Mouse (Mus musculus) frontal cortex, postnatal 10 days (tissue): ENCODE data around the gene Azin2.

Experiments
- DNase-seq, 2 experiments: peaks; one replicate each; pipeline ENCODE4 v3.0.0; 2022; ENCODE audit warnings: low spot score in 2 of 2, mixed read lengths in 1 of 2

Azin2 gene

DNA sequence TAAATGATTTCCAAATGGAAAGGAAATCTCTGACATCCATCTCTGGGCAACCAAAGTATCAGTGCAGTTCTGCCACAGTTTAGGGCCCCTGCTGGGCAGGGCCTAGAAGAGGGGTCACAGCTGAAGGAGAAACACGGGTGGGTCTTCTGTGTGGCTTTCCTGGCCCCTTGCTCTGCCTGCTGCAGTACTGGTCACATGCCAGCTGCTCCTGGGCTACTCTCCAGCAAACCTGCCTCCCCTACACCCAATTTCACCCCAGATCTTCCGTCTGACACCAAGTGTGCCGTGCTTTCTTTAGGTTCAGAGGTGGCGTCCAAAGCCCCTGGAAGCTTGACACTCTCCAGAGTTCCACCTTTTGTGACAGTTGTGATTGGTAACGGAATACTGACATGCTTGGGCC lies 26.6 kb downstream of the Azin2 start:
- no peak for DNase-seq

DNA sequence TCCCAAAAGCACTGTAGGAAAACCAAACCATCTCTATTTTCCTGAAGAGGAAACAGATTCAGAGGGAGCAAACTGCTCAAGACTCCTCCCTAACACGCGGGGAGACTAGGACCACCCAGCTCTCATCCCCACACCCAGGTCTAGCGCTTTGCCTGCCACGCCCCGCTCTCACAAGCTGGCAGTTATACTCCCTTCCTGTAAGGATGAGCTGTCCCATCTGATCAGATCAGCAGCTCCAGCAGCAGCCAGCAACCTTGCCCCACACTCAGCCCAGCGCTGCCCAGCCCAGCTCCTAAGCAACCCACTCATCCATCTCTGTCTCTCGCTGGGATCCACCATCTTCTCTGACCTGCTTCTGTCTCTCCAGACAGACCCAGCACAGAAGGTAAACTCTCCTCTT lies 29.5 kb downstream of the Azin2 start:
- no peak for DNase-seq

DNA sequence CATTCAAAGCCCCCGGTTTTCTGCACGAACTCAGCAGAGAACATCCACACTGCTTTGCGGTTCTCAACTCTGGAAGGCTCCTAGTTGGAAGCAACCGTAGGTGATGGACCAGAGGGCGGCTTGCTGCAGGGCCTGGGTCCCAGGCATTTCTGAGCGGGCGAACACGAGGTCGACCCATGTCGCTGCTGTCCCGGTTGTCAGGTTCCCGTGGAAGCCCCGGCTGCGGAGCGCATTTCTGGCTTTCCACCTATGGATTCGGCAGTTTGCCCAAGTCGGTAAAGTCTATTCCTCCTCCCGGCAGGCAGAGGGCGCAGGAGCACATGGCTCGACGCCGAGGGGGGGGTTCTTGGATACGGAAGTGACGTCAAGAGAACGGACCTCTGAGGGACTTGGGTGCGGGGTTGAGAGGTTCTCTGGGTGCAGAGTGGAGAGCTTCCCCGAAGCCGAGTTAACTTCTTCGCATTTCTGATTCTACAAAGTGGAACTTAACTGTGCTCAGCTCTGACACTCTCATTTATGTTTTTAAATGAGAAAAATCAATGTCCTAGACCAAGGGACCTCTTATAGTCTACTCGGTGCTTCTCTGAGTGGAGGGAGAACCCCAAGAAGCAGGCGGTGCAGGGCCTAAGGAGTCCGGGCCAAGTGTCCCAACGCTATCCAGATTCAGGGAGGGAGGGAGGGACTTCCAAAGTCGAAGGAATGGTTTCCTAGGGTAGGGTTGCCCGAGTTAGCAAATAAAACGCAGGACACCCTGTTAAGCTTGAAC lies 37.2 kb downstream of the Azin2 start:
- peak; percentile 73 to 77 for DNase-seq

DNA sequence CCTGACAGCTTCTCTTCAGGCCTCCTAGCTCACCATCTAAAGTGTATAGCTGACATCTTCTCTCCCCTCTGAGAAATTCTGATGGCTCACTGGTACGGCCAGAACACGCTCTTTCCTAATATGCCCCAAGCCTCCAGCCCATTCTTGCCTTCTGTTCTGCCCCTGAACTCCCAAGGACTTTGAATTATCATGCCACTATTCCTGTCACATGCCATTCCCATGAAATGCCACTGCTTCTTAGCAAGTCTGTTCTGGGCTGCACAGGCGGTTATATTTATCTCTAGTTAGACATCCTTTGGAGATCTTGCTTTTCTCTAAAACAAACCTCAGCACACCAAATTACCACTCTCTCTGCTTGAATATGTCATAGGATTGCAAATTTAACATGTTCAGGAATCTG lies 38.6 kb downstream of the Azin2 start:
- DNase-seq, result no peak

DNA sequence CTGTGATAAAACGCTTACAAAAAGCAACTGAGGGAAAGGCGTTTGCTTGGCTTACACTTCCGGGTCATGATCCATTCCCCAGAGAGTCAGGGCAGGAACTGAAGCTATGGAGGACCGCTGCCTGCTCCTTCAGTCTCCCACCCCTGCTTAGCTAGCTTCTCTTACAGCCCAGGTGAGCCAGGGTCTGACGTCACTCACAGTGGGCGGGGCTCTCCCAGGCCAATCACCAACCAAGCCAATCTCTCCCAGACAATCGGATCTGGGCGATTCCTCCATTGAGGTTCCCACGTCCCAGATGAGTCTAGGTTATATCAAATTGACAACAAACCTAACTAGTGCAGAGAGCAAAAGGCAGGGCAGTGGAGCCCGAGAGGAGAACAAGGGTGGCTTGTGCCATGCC lies 43.1 kb downstream of the Azin2 start:
- no peak for DNase-seq

DNA sequence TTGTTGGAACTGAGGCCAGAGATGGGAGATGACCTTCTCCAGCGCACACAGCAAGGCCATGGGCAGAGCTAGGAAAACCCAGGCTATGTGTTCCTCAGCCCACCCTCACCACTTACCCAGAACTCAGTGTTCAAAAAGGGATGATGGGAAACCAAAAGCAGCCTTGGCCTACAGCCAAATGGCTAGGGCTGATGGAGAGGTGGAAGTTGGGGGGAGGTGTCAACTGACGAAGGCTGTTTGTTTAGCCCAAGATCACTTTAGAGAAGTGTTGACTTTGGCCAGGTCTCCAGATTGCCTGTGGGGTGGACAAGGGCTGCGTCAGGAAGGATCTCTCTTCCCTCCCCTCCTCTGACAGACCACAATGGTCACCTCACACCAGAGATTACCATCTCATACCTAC lies 44.1 kb downstream of the Azin2 start:
- DNase-seq, result no peak

DNA sequence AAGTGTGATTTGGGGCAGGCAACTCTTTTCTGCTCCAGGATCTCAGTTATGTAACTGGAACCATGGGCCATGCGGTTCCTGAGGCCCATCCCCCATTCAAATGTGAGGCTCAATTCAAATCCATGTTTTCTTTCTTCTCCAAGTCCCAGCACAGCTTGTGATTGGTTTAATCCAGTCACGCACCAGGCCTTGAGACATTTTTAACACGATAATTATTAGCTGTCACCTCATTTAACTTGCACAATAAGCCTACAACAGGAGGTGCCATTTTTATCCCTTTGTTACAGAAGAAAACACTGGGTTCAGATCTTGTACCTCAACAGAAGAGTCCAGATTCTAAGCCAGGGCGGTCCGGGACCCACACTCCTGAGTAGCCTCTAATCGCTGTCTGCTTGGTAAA lies 44.5 kb downstream of the Azin2 start:
- DNase-seq, result no peak

DNA sequence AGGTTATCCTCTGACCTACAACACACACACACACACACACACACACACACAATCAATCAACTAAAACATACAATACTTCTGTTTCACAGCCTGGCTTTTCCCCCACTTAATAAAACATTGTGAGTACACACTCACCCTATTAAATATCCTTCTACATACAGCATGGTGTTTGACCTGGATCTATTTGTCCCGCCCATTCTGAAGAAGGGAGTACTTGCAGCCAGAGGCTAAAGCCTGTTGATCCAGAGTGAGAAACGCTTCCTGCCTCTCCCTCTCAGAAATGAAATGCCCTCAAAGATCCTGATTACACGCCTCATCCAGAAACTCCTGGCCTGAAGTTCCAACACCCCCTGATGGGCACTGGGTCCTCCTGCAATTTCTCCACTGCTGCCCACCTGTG lies 45.1 kb downstream of the Azin2 start:
- no peak for DNase-seq

DNA sequence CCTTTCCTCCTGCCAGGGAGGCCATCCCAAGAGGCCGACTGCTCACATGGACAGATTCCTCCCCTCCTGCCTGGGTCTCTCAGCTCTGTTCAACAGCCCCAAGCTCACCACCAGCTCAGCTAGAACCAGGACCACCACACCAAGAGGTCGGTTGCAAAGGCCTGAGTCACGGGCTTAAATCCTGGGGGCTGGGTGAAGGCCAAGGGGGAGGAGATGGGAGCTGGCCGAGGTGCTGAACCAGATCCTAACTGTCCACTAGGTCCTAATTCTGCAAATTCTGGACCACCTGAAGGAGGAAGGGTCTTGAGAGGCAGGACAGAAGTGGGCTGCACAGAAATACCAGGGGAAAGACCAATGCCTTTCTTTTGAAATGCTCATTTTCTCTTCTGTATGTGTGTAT lies 48.4 kb downstream of the Azin2 start:
- no peak for DNase-seq

DNA sequence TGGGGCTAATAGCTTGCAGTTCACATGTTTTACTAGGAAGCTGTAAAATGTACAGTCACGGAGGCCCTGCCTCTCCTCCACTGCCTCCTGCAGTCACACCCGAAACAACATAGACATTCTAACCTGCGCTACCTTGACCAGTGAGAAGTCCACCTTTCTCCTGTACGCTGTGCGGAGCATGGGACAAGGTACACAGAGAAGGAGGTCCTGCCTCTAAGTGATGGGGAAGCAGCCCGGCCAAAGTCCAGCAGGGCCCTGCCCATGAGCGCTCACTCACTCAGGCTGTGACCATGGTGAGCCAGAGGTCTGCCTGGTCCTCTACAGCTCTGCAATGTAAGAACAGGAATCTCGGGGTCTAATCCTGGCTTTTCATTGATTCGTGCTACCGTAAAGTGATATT lies 50.2 kb downstream of the Azin2 start:
- no peak for DNase-seq

DNA sequence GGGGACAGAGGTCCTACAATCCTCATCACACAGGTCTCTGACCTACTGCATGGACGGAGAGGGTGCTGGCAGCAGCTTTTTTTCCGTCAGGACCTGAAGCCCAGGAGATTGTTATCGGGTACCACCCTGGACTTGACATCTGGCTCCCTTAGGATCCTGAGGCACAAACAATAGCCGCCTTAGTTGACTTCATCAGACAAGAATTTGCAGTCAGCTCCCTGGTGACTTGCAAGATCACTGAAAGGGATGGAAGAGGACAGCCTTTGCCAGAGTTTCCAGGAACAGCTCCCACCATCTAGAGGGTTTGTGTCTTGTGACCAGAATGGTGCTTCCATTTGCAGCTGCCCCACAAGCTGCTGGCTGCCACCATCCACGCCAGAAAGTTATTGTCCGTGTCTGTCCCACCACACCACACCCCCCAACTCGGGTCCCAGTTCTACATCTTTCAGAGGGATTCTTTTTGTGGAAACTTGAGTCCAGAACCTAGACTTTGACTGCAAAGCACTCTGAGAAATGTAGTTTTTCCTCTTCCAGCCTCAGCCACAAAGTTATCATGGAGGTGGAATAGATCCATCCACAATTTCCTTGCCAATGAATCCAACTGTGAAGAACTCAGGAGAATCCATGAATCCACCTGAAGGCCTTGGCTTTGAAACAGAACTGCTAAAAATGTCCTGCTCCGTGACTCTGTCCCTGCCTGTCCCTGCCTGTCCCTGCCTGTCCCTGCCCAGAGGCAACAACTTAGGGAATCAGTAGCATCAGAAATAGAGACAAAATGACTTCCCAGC lies 51.8 kb downstream of the Azin2 start:
- no peak for DNase-seq

DNA sequence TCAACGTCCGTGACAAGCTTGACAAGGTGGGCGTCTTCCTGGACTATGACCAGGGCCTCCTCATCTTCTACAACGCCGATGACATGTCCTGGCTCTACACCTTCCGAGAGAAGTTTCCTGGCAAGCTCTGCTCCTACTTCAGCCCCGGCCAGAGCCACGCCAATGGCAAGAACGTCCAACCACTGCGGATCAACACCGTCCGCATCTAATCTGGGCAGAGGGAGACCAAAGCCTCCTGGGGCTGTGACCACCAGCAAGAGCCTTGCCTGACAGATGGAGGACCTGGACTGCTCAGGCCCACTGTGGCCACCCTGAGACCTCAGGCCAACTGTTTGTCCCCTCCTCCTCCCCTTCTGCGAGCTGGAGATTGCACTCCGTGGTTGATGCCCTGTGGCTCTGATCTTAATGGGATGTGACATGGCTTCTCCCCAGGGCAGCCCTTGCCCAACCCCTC lies 52.8 kb downstream of the Azin2 start:
- no peak for DNase-seq

DNA sequence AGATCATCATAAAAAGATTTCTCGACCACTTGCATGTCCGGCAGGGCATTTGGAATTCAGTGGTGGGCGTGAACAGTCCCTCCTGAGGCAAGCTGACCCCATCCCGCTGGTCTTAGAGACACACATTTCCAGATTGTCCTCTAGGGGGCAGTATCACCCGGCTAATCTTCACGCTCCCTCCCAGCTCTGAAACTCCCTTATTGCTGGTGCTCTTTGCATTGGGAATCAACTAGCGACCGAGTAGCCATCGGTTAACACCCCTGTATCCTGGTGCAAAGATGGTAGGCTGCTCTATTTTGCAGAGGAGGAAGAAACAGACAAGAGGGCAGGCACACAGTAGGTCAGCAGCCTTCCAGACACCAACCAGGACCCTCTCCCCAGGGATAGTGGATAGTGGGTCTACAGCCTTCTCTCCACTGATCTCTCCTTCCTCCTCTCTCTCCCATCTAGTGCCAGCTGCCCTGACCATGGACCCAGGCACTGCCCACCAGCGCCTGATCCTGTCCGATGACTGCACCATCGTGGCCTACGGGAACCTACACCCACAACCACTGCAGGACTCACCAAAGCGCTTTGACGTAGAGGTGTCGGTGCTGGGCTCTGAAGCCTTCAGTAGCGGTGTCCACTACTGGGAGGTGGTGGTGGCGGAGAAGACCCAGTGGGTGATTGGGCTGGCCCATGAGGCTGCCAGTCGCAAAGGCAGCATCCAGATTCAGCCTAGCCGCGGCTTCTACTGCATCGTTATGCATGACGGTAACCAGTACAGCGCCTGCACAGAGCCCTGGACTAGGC lies 53.5 kb downstream of the Azin2 start:
- DNase-seq, result peak in 1 of 2 experiments; percentile 38

DNA sequence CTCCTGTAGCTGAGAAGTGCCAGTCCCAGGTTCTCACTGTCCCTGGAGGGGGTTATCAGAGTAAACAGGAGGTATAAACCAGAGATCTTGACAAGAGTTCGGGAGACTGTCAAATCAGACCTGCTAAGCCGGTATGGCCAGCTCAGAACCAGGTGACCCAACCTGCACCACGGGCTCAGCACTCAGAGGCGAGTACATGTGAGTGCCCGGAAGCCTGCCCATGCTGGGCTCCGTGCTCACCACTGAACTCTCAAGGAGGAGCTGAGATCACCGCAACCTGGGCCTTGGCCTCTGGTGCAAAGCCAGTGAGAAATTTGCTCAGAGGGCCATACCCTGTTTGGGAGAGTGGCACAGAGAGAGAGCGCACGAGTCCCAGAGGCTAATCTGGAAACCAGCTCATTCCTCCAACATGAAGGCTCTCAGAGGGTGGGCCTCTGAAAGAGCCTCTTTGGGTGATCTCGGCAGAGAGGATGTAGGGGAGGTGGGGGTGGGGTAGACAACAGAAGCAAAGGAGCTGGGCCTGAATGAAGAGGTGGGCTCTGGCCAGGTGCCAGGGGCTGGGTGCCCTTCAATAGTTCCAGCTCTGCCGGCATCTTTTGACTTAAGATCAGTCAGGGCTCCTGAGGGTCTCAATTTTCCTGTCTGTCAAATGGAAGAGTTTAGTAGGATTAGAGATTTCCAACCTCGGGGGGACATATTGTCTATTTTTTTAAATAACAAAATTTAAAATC lies 54.8 kb downstream of the Azin2 start:
- no peak for DNase-seq

DNA sequence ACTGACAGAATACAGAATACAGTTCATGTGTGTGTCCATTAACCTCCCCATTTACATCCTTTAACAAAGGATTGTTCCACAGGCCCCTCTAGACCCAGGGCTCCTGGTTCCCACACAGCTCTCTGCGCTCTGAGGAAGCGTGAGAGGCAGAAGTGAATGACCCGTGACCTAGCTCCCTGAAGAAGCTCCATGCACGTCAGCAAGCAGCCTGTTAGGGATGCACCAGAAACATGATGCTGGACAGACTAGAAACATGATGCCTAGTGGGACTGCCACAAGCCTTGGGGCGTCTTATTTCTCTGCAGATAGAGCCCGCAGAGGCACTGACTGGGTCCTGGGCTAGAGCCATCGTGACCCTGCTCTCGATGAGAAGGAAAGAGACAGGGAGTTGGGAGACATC lies 55.5 kb downstream of the Azin2 start:
- DNase-seq, result no peak

DNA sequence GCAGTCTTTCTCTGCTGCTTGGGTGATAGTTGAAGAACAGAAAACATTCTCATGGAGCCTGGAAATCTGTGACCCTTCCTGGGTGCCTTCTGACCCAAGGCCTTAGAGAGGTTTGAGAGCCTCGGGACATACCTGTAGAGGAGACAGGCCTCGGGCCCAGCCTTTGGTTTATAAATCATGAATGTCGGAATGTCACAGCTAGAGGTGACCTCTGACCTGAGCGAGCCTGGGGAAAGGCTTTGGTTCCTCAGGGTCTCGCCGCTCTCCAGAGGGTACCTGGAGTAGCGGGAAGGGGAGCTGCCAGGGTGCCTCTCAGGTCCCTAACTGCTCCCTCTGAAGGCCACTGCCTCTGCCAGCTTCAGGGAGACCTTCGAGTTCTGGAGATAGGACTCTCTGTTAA lies 57.0 kb downstream of the Azin2 start:
- DNase-seq, result no peak

DNA sequence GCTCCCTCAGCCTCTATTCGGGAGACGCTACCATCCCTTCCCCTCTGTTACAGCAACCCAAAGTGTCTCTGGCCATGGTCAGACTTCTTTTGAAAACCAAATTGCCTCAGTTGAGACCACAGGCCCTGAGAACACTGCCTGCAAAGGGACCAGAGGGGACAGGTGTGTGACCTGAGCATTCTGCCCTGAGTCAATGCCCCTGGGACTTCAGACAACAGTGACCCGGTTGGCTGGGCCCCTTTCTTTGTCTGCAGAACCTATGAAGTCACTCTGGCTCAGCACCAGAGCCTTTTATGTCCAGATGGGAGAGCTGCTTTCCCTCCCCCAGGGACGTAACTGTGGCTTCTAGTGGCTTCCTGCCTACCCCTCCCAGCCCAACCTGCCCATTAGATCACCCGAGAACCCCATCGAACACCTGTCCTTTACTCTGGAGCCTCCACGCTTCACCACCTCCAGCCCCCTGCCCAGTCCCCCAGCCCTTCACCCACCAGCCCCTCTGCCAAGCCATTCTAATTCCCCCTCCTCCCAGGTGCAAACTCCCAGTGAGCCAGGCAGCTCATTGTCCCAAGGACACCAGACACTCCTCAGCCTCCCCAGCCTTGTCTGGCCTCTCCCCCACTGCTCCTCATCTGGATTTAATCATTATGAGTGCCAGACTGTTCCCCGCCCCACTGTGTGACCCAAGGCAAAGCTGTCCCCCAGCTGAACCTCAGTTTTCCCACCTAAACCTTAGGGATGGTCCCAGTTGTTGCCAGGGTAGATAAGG lies 58.0 kb downstream of the Azin2 start:
- DNase-seq, result no peak

DNA sequence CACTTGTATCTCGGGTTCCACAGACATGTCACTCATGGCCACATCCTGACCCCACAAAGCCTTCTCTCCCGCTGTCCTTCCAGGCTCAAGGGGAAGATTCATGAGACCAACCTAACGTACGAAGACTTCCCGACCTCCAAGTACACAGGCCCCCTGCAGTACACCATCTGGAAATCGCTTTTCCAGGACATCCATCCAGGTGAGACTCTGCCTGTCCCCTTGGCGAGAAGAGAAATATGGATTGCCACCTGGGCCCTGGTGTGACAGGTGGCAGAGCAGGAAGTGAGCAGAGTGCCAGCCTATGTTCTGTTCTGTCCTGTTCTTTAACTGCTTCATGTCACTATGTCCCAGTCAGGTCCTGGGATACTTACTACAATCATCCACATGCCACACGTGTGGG lies 59.9 kb downstream of the Azin2 start:
- no peak for DNase-seq

DNA sequence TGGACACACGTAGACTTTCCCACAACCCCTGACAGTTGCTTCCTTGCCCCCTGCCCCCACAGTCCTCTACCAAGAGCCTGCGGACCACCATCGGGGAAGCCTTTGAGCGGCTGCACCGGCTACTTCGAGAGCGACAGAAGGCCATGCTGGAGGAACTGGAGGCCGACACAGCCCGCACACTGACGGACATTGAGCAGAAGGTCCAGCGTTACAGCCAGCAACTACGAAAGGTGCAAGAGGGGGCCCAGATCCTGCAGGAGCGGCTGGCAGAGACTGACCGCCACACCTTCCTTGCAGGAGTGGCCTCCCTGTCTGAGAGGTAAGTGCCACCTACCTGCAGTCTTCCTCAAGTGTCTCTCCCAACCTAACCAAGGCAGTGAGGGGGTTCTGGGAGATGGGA lies 61.8 kb downstream of the Azin2 start:
- DNase-seq, result no peak

DNA sequence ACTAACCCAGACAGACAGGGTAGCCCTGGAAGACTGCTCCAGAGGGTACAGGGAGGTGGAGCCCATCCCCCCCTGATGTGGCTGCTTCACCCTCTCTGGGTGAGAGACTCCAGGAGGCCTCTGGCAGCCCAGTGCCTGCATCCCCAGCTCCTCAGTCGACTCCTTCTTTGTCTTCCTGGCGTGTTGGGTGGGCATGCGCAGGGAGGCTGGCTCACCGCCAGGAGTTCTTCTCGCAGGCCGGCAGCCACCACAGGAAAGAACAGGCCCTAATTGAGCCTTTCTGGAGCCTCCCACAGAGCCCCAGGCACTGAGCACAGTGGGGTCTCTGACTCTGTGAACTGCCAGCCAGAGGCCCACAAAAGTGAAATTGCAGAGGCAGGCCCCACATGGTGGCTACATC lies 62.9 kb downstream of the Azin2 start:
- peak; percentile 84 to 85 for DNase-seq

DNA sequence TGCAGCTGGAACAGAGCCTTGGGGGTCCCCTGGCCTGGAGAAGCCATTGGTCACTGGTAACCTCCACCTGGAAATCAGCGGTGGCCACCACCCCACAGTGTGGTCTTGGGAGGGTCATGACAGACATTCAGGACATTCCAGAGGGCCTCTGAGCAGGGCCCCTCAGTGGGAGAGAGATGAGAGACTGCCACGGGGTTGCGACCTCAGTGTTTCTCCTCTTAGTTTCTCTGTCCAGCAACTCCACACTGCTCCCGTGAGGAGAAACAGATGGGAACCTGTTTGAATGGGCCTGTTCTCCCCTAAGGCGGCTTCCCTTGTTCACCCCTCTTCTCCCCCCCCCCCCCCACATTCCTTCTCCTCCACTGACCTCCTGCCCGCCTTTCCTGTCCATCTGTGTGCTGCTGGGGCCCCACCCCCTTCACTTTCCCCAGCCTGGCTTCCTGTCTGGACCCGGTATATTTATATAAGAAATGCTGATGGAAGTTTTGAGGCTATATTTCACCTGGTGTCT lies 64.3 kb downstream of the Azin2 start:
- DNase-seq, result no peak
